Mouse (Mus musculus): ENCODE results near the gene Stx2. TPM values are rescaled to one million over a fixed set of nuclear protein-coding genes. Genes with fewer than 3 reads are reported as not detected.
A peak's percentile ranks its signal among the peaks of the same experiment; 100 is the strongest.

The Stx2 gene
- 10 to 100 TPM; 17.7 to 27.1 TPM for total RNA-seq (2021)

DNA sequence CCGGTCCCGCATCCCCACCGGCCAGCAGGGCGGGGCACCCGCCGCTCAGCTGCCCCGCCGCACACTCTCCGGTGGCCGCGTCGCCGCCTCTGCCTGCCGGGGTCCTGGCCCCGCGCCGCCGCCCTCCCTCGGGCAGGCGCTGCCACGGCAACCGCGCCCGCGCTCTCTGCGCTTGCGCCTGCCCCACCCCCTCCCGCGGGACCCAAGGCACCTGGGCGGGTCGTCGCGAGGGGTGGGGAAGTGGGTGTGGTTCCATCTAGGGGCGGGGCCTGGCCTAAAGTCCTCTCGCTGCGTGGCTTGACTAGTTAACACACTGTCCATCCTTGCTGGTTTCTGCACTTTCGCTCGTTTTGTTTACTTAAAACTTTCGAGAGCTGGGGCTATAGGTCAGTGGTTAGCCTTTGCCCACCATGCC is at the start of gene Stx2:
Gene Stx2 (minus strand): TSS at position 163 of the 415 bp plus-strand sequence.
- peak; percentile 91 to 92 for DNase-seq (ENCODE audit: low spot score in 2 of 2)
- intact Hi-C loops (cut with DNase I) = no loop called here

DNA sequence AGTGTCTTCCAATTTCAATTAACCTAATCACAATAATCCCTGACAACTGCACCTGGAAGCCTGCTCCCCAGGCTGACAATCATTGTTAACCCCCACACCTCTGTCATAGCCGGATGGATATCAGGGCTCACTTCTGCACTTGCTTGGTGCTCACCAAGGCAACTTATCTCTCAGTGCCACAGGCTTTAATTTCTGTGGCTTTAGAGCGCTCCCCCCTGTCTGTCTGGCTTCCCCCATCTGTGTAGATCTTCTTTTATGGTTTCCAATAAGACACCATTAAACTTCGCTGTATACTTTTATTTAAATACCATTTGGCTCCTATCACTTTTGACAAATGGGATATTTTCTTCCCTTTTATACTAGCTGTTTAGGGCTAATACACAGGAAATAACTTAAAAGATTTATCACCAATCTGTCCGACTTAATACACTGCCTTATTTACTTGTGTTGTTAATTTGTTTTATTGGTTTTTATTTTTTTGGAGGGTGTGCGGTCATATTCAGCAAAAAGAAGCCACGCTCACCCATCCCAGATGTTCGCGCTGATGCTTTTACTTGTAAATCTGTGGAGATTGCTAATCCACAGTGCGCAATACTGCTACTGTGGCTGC is 46.4 kb upstream of the Stx2 start:
- no peak for DNase-seq (ENCODE audit: low spot score in 2 of 2)
- intact Hi-C loops (cut with DNase I) = no loop called here

DNA sequence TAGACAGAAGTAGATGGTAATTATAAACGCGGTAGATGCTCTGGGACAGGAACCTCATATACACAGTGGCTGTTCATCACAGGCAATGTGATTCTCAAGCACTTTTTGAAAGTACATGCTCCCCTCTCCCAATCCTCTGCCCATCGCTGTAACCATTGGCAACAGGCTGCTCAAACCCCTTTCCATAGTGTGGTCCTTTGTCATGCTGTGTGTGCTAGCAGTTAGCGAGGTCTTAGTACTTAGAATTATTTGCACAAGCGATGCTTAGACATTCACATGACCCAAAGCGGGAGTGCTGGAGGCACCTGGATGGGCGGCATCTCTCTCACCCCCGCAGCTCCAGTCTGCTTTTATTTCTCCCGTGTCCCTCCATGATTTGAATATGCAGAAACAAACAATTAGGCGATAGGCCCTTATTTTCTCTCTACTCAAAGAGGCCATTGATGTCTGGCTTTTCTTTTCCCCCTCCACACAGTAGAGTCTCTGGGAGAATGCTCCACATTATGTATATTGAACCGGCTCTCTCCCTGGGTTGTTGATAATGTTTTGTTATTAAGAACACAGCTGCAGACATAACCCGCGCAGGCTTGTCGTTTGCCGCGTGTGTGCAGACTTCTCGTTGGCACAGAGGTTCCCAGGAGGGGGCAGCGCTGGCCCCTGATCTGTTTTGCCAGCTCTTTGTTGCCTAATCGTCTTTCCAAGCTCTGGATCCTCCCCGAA is 44.4 kb upstream of the Stx2 start:
- intact Hi-C loops (cut with DNase I) = no loop called here
- DNase-seq (ENCODE audit: low spot score in 2 of 2) = no peak

DNA sequence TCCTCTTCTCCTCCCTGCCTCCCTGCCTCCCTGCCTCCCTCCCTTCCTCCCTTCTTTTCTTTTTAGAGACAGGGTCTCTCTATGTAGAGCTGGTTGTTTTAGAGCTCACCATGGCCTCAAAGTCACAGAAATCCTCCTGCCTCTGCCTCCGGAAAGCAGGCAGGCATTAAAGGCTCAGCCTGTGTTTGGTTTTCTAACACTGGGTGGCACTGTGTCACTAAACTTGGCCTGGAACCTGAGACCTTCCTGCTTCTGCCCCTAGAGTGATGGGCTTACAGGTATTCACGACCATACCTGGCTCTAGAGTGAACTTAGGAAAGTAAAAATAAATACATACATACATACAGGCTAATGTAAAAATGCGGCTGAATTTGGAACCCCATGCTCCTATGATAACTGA is 43.5 kb upstream of the Stx2 start:
- no peak for DNase-seq (ENCODE audit: low spot score in 2 of 2)
- intact Hi-C loops (cut with DNase I) = no loop called here

DNA sequence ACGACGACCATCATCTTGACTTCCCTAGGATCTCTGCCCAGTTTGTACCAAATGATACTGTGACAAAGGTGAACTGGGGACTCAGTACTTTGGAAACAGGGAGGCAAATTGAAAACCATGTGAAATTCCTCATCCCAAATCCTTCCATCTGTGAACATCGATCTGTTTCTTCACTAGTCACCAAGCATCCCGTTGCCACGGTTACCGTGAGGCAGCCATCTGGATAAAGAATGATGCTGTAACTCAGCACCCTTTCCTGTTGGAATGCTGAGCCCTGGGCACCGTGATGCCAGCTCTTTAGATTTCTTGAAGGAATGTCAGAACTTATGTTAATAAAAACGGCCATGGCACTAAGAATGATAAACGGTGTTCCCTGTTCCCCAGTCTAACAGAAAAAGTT is 41.0 kb upstream of the Stx2 start:
- DNase-seq (ENCODE audit: low spot score in 2 of 2) = peak; percentile 73 to 88
- intact Hi-C loops (cut with DNase I) = no loop called here

DNA sequence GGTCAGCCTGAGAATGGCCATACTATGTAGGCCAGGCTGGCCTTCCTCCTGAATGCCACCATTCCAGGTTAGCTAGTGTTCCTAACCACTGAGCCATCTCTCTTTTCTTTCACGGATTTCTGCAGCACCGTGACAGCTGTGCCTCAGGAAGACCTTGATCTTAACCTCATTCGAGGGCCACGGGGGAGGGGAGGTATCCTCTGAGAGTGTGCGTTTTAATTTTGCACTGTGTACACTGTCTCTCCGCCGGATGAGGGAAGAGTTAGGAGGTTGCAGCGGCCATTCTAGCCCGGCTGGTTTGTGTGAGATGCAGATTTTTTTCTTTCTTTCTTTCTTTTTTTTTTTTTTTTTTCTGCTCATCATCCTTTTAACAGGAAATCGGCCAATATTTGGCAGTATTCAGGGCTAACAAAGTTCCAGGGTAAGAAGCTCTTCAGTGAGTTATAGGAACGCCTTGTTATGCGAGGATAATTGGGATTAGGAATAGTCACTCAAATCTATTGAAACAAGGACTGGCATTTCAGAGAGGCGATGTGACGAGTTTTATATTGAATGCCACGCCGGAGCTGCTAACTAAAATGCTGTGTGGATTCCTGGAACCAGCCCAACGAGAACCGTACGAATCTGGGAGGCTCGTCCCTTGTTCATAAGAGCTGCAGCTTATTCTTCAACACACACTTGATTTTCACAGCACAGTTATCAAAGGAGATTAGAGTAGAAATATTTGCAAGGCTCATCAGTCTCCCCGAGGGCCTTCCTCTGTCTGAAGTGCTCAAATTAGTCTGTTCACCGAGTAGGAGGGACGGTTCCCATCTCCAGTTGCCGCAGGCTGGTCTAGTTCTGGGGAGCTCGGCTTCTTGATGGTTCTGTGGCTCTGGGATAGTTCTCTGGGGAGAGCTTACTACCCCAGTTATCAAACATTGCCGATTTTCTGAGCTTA is 37.5 kb upstream of the Stx2 start:
- intact Hi-C loops (cut with DNase I) = no loop called here
- peak; percentile 47 to 54 for DNase-seq (ENCODE audit: low spot score in 2 of 2)

DNA sequence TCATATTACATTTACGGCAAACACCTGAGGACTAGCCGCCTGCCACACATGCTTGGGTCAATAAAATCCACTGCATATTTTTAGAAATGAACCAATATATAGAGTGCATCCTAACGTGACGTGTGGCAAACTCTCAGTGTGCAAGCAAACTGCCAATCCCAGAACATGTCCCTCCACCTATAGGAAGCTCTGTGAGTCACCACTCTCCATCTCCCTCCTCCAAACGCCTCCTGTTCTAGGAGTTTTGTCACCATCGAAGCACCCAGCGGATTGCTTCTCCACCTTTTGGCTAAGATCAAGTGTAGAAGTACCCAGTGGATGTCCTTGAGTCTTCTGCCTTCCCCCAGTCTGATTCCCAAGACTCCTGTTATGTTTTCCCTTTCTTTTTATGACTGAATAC is 29.4 kb upstream of the Stx2 start:
- peak in 1 of 2 experiments; percentile 42 for DNase-seq (ENCODE audit: low spot score in 2 of 2)
- intact Hi-C loops (cut with DNase I) = no loop called here

DNA sequence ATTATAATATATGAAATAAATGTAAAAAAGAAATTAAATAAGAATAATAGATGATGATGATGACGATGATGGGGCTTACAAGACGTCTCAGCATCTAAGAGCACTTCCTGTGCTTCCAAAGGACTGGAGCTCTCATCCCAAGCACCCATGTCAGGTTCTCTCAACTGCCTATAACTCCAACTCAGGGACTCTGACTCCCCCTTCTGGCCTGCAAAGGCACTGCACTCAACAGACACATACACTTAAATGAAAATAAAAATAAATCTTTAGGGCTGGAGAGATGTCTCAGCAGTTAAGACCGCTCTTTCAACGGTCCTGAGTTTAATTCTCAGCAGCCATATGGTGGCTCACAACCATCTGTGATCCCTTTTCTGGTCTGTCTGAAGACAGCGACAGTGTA is 28.3 kb upstream of the Stx2 start:
- DNase-seq (ENCODE audit: low spot score in 2 of 2) = no peak
- intact Hi-C loops (cut with DNase I) = no loop called here

DNA sequence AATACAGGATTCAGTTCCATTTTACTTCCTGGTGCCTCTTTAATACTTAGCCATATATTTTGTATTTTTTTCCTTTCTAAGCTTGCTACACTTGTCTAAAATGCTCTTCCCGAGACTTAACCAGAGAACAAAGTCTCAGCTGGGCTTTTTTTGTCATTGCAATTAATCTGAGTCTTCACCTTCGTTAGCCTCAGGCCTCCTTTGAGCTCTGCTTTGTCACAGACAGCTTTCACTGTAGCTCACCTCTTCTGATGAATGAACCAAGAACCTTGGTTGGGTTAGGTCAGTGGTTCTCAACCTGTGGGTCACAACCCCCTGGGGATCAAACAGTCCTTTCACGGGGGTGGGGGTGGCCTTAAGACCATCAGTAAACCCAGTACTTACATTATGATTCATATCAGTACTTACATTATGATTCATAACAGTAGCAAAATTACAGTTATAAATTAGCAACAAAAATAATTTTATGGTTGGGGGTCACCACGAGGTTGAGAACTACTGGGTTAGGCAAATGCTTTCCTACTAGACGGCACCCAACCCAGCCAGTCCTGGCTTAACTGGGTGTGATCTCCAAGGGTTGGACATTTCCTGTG is 20.9 kb upstream of the Stx2 start:
- DNase-seq (ENCODE audit: low spot score in 2 of 2) = no peak
- intact Hi-C loops (cut with DNase I) = no loop called here

DNA sequence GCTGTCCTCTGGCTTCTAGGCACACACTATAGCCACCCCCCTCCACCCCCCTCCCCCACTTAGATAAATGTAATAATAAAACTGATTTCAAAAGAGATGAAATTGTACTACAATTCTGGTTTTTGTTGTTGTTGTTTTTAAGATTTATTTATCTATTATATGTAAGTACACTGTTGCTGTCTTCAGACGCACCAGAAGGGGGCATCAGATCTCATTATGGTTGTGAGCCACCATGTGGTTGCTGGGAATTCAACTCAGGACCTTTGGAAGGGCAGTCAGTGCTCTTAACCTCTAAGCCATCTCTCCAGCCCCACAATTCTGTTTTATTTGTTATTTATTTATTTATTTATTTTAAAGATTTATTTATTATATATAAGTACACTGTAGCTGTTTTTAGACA is 18.3 kb upstream of the Stx2 start:
- no peak for DNase-seq (ENCODE audit: low spot score in 2 of 2)
- intact Hi-C loops (cut with DNase I) = no loop called here

DNA sequence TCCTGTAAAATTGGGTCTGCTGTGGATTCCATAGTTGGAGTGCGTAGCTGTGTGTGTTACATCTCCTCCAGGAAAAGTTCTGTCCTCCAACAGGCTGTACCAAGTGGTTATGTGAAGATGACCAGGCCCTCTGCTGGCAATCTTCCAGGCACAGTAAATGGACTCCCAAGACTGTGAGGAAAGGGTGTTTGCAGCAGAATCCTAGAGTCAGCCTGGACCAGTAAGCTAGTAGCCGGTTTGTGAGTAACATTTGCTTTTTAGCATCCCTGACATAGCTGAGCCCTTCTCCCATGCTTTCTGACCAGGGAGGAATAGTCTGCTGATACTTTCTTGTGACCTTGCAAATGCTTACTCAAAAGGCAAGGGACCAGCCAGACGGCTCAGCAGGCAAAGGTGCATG is 17.8 kb upstream of the Stx2 start:
- DNase-seq (ENCODE audit: low spot score in 2 of 2) = no peak
- intact Hi-C loops (cut with DNase I) = no loop called here

DNA sequence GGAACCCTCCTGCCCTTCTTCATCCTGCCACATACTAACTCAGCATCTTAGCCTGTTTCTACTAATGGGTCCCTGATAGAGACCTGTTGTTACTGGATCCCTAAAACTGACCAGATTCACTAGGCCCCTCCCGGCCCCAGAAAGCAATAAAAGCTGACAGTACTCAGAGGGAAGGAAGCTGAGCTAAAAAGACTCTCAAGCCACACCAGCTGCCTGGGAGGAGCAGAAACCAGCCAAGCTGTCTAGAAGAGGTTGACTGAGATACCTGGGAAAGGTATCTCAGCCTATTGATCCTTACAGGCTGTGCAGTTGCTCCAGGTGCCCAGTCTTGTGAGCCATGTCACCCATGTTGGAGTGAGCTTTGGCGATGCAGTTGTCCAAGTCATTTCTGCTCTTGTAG is 17.4 kb upstream of the Stx2 start:
- DNase-seq (ENCODE audit: low spot score in 2 of 2) = no peak
- intact Hi-C loops (cut with DNase I) = no loop called here

DNA sequence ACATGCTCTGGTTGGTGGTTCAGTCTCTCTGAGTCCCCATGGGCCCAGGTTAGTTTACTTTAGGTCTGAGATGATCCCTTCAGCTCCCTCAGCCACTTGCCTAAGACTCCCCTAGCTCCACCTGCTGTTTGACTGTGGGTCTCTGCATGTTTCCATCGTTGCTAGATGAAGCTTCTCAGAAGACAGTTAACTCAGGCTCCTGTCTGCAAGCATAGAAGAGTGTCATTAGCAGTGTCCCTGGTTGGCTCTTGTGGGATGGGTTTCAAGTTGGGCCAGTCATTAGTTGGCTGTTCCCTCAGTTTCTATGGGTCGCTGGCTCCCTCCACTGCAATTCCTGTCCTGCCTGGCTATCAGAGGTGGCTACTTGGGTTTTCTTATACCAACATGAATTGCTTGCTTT is 16.7 kb upstream of the Stx2 start:
- intact Hi-C loops (cut with DNase I) = no loop called here
- DNase-seq (ENCODE audit: low spot score in 2 of 2) = no peak

DNA sequence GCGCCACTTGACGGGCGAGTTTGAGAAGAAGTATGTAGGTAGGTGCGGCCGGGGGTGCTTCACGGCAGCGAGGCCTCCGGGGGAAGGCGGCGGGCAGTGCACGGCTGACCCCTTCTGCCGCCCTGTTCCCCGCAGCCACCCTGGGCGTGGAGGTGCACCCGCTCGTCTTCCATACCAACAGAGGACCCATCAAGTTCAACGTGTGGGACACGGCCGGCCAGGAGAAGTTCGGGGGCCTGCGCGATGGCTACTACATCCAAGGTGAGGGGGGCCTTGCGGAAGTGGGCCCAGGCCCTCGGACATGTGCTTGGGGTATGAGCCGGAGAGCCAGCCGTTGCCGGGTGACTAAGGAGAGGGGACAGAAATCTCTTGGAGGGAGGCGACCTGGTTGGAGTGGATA is 12.4 kb upstream of the Stx2 start:
- intact Hi-C loops (cut with DNase I) = no loop called here
- DNase-seq (ENCODE audit: low spot score in 2 of 2) = no peak

DNA sequence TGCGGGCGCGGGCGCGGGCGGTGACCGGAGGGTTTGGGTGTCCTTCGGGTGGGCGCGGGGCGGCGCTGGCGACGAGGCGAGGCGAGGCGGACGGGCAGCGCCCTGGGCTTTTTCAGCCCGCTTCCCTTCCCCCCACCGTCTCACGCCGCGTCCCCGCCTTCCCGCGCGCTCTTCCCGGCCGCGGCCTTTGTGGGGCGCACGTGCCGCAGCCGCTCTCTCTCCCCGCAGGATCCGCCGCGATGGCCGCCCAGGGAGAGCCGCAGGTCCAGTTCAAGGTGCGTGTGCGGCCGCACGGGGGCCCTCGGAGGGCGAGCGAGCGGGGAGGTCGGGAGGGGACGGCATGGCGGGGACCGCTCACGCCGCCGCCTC is 11.9 kb upstream of the Stx2 start:
- intact Hi-C loops (cut with DNase I) = no loop called here
- DNase-seq (ENCODE audit: low spot score in 2 of 2) = no peak

DNA sequence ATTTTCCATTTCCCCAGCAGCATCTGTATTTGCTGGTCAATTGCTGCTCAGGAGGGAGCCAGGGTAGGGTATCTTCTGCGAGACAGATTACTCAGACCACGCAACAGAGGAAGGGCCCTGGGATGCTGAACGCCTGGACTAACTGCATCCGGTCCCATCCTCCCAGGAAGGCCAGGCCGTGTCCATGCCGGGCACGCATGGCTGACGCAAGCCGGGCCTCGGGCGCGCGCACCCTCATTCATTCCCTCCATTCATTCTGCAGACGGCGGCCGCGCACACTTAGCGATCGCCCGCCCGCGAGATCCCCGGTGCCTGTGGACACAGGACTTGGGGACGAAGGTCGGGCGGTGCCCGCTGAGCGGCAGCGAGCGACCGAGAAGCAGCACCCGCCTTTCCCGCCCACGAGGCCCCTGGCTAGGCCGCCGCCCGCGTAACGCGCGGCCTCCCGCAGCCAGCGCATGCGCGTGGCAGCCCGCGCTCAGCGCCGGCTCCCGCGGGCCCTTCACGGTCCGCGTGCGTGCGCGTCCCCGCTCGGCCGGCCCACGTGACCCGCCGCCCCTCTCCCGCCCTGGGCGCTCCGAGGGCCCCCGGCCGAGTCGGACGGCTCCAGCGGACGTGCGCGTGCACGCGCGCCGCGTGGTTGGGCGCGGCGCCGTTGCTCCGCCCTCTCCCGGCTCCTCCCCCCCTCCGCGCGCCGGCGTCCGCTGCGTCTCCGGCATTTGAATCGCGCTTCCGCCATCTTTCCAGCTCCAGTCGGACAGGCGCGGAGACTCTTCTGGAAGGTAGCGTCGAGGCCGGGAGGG is 11.3 kb upstream of the Stx2 start, which contains the start of gene Ran:
Gene Ran (plus strand): TSS at position 573 of the 803 bp plus-strand sequence.
- peak; percentile 96 to 97 for DNase-seq (ENCODE audit: low spot score in 2 of 2)
- intact Hi-C loops (cut with DNase I) = no loop called here

DNA sequence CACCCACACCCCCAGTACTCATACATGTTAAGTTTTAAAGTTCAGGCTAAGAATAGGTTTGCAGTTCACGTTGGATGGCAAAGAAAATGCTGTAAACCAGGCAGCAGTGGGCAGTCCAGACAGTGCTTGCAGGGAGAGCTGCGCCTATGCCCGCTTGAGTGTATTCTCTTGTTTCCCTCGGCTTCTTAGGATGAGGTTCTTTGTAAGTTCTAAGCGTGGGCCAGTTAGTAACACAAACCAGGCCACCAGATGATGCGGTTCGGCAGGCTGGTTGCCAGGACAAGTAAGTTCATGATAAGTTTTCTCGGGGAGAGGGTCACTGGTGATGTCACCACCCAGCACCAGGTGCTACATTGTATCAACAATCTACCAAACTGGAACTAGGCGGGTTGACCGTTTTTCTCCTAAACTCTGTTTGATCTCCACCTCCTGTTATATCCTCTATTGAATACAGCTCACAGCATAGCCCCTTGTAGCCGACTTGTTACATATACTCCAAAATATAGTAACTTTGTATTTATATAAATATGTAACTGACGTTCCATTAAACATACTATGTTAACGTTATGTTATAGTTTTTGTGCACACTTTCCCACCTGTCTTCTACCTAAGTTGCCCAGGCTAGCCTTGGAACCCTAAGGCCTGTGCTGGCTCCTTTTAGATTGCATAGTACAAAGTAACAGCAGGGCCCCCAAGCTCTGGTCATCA is 10.6 kb upstream of the Stx2 start:
- peak in 1 of 2 experiments; percentile 60 for DNase-seq (ENCODE audit: low spot score in 2 of 2)
- intact Hi-C loops (cut with DNase I) = no loop called here

DNA sequence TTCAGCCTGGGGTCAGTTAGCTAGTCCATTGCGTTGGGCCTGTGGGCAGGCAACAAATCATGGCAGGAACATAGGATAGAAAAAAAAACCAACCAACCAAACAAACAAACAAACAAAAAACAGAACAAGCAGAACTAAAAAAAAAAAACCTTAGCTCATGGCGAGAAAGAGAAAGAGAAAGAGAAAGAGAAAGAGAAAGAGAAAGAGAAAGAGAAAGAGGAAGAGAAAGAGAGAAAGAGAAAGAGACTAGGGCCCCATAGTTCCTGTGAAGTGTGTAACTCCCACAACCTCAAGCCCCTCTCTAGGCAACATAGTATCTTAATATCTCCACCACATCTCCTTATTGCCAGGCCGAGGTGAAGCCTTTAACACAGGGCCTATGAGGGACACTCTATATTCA is 8.0 kb upstream of the Stx2 start:
- intact Hi-C loops (cut with DNase I) = no loop called here
- DNase-seq (ENCODE audit: low spot score in 2 of 2) = no peak

DNA sequence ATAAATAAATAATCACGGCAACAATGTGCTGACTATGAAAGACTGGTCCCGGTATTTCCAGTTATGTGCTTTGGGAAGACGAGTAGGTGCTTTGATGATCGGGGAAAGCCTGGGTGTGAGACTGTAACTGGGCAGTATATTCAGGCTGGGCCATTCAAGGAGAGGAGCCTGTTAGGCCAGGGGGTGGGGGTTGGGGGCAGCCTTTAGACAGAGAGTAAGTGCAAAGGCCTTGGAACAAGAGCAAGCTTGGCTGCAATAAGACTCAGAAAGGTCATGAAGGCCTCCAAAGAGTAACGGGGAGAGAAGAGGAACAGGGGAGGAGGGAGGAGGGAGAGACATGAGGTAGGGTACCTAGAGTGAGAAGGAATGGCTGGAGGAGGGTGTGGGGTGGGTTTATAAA is 7.2 kb upstream of the Stx2 start:
- intact Hi-C loops (cut with DNase I) = no loop called here
- DNase-seq (ENCODE audit: low spot score in 2 of 2) = no peak

Measured in left cerebral cortex, postnatal 25 days (tissue).